Mouse (Mus musculus) thymus, postnatal 4 days (tissue): ENCODE data around the gene Skap1.
A peak's percentile ranks its signal among the peaks of the same experiment; 100 is the strongest.

Experiments
- DNase-seq: peaks from one replicate; pipeline ENCODE4 v3.0.0; 2021

Skap1 gene

GRCm38 (mm10) chr11:96466382-96466781 is 2.0 kb downstream of the Skap1 start:
- DNase-seq, result peak; percentile 31

- peak; percentile 75 for DNase-seq
Observed at GRCm38 (mm10) chr11:96466987-96467386, 2.6 kb downstream of the Skap1 start.

- DNase-seq, result peak; percentile 34
Observed at GRCm38 (mm10) chr11:96468048-96468745, 3.8 kb downstream of the Skap1 start.

DNA sequence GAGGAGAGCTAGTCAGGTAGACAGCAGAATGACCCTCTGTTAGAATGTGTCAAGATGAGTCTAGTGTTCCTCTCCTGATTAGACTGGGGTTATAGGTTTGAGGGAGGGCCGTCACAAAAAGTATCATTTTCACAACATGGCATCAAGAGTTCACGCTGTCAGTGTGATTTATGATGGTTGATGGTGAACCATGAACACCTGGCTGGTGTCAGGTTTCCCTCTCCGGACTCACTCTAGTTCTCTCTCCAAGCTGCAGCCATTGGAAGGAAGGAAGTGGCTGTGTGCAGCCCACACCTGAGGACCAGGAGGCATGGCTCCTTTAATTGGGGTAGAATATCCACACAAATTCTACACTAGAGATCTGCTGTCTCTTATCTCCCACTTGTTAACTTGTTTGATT is 18.3 kb downstream of the Skap1 start:
- DNase-seq, result no peak

DNA sequence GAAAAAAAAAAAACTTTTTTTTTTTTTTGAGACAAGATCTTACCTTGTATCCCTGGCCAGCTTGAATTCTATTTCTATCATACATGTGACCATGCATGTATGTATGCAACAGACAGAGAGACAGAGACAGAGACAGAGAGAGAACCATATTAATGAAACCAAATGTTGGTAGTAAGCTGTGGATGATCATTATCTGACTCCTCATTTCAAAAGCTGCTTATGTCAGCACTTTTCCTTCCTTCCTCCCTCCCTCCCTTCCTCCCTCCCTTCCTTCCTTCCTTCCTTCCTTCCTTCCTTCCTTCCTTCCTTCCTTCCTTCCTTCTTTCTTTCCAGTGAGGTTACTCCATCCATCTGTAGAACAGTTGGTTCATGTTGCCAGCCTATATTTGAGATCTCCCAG is 18.8 kb downstream of the Skap1 start:
- no peak for DNase-seq

DNA sequence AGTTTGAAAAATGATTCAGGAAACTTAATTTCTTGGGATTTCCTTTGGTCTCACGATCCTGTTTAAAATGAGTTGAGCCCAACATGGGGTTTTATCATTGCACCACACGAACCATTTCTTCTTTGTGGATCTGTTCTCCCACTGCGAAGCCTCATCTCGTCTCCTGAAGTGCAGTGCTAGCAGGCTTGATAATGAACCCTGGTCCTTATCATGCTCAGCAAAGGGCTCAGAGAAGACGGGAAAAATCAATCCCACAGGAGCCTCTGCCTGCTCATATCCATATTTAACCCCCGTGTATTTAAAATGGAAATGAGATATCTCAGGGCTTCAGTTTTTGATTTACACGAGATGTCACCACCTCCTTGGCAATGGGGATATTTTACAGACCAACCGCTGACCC is 34.1 kb downstream of the Skap1 start:
- DNase-seq, result no peak

DNA sequence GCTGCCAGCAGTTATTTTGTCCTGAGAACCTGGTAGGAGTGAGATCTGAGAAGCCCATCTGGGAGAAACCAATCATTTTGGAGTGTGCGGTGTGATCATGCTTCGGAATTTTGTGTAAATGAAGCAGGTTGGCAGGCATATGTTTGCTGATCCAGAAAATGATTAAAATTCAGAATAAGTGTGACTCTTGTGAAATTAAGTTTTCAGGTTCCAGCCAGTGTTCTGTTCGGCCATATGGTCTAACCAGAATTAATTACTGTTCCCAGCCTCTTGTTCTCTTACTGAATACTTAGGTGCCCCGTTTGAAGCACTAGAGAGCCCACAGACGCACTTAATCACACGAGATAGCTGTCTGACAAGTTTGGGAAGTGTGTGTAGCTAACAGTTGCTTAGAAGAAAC is 36.6 kb downstream of the Skap1 start:
- DNase-seq, result no peak

- DNase-seq, result no peak
Observed at GRCm38 (mm10) chr11:96502948-96503347, 38.6 kb downstream of the Skap1 start.

- peak; percentile 27 for DNase-seq
Observed at GRCm38 (mm10) chr11:96504509-96505119, 40.2 kb downstream of the Skap1 start.

DNA sequence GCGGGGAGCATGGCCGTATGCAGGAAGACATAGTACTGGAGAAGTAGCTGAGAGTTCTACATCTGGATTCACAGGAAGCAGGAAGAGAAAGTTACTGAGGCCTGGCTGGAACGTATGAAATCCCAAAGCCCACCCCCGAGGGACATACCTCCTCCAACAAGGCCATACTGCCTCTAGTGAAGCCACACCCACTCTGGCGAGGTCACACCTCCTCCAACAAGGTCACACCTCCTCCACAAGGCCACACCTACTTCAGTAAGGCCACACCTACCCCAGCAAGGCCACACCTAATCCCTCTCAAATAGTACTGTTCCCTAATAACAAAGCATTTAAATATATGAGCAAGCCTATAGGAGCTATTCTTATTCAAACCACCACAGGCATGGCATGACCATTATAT is 41.4 kb downstream of the Skap1 start:
- peak; percentile 32 for DNase-seq

DNA sequence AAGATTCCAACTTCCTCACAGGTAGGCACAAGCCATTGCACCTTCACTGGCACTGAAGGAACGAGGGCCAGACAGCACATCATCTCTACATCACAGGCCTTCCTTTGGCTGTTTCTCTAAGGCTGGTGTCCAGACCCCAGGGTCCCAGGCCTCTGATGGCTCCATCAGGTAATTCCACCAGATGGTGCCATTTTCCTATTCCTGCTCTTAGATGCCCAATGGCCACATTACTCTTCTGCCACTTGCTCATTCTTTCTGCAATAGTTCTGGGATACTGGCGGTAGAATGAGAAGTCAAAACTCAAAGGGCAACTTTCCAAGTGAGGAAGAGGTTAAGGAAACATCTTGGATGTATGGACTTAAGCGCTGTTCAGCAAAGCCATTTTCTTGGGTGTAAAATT is 50.8 kb downstream of the Skap1 start:
- no peak for DNase-seq

DNA sequence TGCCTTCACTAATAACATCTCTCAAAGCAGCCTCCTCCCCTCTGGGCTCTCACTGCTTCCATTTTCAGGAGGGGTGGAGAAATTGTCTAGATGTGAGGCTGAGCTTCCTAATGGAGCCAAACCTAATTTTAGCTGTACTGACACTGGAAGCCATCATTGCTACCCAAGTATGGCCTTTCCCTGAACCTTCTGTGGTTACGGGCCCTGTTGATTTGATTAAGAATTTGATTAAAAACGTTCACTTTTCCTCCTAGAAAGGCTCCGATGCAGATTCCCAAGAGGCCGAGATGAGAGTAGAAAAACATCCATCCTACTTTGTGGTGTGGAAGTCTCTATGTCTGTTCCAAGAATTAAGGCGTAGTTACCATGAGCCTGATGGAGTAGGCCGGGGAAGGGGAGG is 60.1 kb downstream of the Skap1 start:
- DNase-seq, result no peak

DNA sequence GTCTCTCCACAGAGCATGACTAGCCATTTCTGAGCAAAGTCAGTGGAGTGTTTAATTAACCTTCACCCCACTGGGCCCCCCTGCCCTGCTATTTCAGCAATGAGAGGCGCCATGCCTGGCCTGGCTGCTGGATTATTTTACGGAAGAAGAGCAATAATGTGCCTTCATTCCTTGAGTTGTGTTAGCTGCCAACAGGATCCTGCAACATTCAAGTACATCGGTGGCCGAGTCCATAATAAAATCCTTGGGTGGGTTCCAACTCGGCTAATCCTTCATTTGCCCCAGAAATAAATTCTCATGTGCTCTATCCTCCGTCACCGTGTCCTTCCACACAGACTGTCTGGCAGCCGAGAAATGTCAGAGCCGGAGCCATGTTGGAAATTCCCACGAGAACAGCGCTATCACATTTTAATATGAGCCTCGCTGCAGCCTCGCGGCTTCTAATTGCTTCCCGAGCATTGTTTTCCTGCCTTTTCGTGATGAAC is 61.8 kb downstream of the Skap1 start:
- no peak for DNase-seq

- DNase-seq, result no peak
Observed at GRCm38 (mm10) chr11:96531757-96532433, 67.5 kb downstream of the Skap1 start.

DNA sequence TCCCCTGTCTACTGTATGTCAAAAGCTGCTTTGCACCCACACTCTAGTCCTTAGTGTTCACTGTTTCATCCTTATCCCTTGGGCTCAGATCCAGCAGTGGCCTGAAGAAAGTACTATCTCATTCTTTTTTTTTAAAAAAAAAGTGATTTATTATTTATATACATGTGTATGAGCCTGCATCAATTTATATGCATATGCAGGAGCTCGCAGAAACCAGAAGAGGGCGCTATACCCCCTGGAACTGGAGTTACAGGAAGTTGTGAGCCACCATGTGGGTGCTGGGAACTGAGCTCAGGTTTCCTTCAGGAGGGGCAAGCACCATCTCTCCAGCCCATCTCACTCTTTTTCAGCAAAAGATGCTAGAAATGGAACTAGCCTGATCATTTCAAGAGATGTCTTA is 70.1 kb downstream of the Skap1 start:
- no peak for DNase-seq

- DNase-seq, result peak; percentile 38
Observed at GRCm38 (mm10) chr11:96536146-96536545, 71.8 kb downstream of the Skap1 start.

DNA sequence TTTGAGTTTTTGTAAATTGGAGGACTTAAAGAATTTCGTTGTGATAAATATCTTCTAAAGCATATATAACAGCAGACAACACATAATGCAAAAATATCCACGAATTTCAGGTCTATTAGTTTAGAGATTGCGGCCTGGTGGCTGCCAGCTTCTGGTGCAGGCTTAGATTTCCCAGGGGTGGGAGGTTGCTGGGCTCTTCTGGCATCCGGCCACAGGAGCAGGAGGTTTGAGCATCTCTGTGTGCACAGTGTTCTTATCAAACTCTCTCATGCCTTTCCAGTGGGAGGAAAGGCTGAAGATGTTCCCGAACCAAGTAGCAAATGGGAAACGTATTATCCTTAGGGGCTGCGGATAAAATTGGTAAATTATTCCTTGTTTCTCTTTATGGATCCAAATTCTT is 77.6 kb downstream of the Skap1 start:
- DNase-seq, result no peak

DNA sequence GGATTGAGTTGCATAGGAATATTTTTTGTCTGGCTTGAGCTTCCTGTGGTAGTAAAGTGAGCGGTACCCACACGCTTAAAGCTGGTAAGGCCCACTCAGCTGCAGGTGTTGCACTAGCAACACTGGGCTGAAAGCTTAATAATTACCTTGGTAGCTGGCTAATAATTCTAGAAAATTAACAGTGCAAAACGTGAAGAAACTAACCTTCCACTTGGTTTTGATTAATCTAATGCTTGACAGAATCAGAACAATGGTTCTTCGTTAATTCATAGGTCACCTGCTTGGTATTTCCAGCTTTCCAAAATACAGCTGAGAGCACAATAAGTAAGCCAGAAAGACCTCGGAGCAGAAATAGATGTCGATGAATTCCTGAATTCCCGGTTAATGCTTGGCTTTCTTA is 78.2 kb downstream of the Skap1 start:
- DNase-seq, result no peak

GRCm38 (mm10) chr11:96546428-96546827 is 82.0 kb downstream of the Skap1 start:
- no peak for DNase-seq

DNA sequence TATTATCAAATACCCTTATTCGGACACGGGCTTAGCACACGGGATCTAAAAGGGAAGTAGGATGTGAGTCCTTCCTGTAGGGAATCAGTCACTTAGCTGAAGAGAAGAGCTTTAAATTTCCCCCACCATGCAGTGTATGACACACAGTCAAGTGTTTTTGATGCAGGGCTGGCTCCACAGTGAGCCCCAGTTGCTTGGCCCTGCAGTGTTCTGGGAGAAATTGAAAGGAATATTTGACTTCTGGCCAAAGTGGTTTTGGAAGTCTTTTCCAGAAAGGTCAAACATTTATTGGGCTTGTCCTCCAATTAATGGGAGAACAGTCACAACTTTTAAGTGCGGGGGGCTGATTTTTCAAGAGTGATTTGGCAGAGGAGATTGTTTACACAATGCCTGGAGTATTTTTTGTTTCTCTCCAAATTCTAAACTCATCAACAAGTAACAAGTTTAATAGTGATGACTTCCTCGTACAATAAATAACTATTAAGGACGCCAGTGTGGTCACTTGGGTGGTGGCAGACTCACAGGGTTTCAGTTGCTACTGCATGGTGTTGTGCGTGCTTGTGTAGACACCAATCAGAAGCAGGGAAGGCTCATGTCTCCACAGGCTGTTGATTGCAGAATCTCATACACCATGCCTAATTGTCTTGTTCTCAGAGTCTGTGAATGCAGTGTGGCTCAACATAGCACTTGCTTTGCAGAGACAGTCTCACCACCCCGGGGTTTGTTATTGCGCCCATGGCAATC is 86.7 kb downstream of the Skap1 start:
- no peak for DNase-seq

- DNase-seq, result peak; percentile 38
Observed at GRCm38 (mm10) chr11:96553091-96553490, 88.7 kb downstream of the Skap1 start.

DNA sequence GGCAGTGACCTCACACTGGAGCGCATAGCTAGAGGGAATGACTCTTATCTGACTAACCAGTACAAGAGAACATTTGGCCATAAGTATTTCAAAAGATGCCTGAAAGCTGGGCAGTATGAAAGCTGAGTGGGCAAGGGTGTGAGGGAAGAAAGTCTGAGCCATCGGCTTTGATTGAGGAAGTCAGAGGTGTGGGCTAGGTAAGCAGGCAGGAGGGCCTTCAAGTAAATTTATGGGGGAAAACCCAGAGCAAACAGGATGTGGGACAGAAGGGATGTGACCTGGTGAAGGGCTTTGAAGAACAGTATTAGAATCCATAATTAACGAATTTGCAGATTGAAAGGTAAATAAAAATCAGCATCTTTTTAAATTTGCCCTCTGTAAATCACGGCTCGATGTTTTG is 95.8 kb downstream of the Skap1 start:
- no peak for DNase-seq

DNA sequence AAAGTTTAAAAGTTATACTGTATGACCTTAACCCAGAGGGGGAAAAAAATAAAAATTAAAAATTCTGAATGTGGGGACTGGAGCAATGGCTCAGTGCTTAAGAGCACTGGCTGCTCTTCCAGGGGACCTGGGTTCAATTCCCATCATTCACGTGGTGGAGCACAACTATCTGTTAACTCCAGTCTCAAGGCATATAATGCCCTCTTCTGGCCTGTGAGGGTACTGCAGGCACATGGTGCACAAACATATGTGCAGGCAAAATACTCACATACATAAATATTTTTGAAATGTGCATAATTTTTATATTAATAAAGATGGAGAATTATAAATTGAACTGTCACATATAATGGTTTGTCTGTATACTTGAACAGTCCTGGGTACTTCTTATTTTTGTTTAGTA is 99.7 kb downstream of the Skap1 start:
- peak; percentile 42 for DNase-seq
